Mouse (Mus musculus): ENCODE data around the gene AI413582. TPM values are rescaled to one million over a fixed set of nuclear protein-coding genes. Genes with fewer than 3 reads are reported as not detected.

AI413582 gene
- polyA plus RNA-seq, 1 experiment: 98.9 TPM

GRCm38 (mm10) chr17:27520557-27520956 is 45.0 kb downstream of the AI413582 start:
- TF ChIP-seq CTCF (IDR thresholded peaks at IDR 0.05; ENCODE audit: borderline replicate concordance, insufficient read depth, low read depth, low read length) (peak; percentile 90), POLR2A (IDR thresholded peaks at IDR 0.05; ENCODE audit: borderline replicate concordance, insufficient read depth, low read length) (no peak)
- DNase-seq: peak; percentile 76 to 86
- H3K4me3 ChIP-seq (replicated peaks; ENCODE audit: insufficient read depth, low read depth, low read length): no peak overlapping the region

GRCm38 (mm10) chr17:27518700-27519595 is 46.6 kb downstream of the AI413582 start:
- no peak for TF ChIP-seq CTCF (IDR thresholded peaks at IDR 0.05; ENCODE audit: borderline replicate concordance, insufficient read depth, low read depth, low read length)
- no peak for TF ChIP-seq POLR2A (IDR thresholded peaks at IDR 0.05; ENCODE audit: borderline replicate concordance, insufficient read depth, low read length)
- H3K4me3 ChIP-seq (replicated peaks; ENCODE audit: insufficient read depth, low read depth, low read length): no peak overlapping the region
- DNase-seq: peak in 1 of 2 experiments; percentile 30
- peaks cover 24% of the 10 kb centered on the region for H3K4me1 ChIP-seq (ENCODE audit: control insufficient read depth, insufficient read depth, low read length)
- no peak overlapping the region for H3K27ac ChIP-seq (ENCODE audit: insufficient read depth, low read length)
- 55% methylated on average over 15 of the region's 15 CpGs for WGBS
- H3K27me3 ChIP-seq (ENCODE audit: control insufficient read depth, insufficient read depth, low read length): no peaks in the 10 kb centered on the region

More at GRCm38 (mm10) chr17:27520557-27520956, 45.0 kb downstream of the AI413582 start:
- Histone ChIP-seq H3K27ac (ENCODE audit: insufficient read depth, low read length) (no peak overlapping the region), H3K27me3 (ENCODE audit: control insufficient read depth, insufficient read depth, low read length) (no peaks in the 10 kb centered on the region), H3K4me1 (ENCODE audit: control insufficient read depth, insufficient read depth, low read length) (peaks cover 24% of the 10 kb centered on the region)
- WGBS: 2% methylated on average over 27 of the region's 27 CpGs

GRCm38 (mm10) chr17:27518296-27518695 is 47.3 kb downstream of the AI413582 start:
- no peak for TF ChIP-seq POLR2A (IDR thresholded peaks at IDR 0.05; ENCODE audit: borderline replicate concordance, insufficient read depth, low read length)
- no peak for TF ChIP-seq CTCF (IDR thresholded peaks at IDR 0.05; ENCODE audit: borderline replicate concordance, insufficient read depth, low read depth, low read length)

GRCm38 (mm10) chr17:27513916-27514762 is 51.4 kb downstream of the AI413582 start:
- Histone ChIP-seq H3K4me3 (replicated peaks; ENCODE audit: insufficient read depth, low read depth, low read length) (peak overlapping the region; percentile 81), H3K4me1 (ENCODE audit: control insufficient read depth, insufficient read depth, low read length) (peaks cover 16% of the 10 kb centered on the region), H3K27me3 (ENCODE audit: control insufficient read depth, insufficient read depth, low read length) (no peaks in the 10 kb centered on the region), H3K27ac (ENCODE audit: insufficient read depth, low read length) (no peak overlapping the region; the same call in 1 of the 2 replicates)
- WGBS: 49% methylated on average over 27 of the region's 27 CpGs
- peak in 1 of 2 experiments; percentile 31 for DNase-seq
- TF ChIP-seq POLR2A (IDR thresholded peaks at IDR 0.05; ENCODE audit: borderline replicate concordance, insufficient read depth, low read length) (no peak), CTCF (IDR thresholded peaks at IDR 0.05; ENCODE audit: borderline replicate concordance, insufficient read depth, low read depth, low read length) (peak; percentile 8; the same call in 1 of the 2 replicates)

More at GRCm38 (mm10) chr17:27518296-27518695, 47.3 kb downstream of the AI413582 start:
- no peak overlapping the region for H3K27ac ChIP-seq (ENCODE audit: insufficient read depth, low read length)
- peak in 1 of 2 experiments; percentile 3 for DNase-seq
- no peaks in the 10 kb centered on the region for H3K27me3 ChIP-seq (ENCODE audit: control insufficient read depth, insufficient read depth, low read length)
- whole genome bisulfite sequencing: 60% methylated on average over 9 of the region's 9 CpGs
- H3K4me3 ChIP-seq (replicated peaks; ENCODE audit: insufficient read depth, low read depth, low read length): no peak overlapping the region
- peaks cover 24% of the 10 kb centered on the region for H3K4me1 ChIP-seq (ENCODE audit: control insufficient read depth, insufficient read depth, low read length)

Other genes starting within 250 kb of the AI413582 start
- 310 and 403 TPM in 2 replicates for gene Grm4, start 44.4 kb downstream of the AI413582 start, polyA plus RNA-seq (2012; rRNA removed)
- 124 and 133 TPM in 2 replicates for gene Hmga1, start 9.3 kb downstream of the AI413582 start, polyA plus RNA-seq (2012; rRNA removed)
- 336 and 366 TPM in 2 replicates for gene Nudt3, start 57.7 kb upstream of the AI413582 start, polyA plus RNA-seq (2012; rRNA removed)
- 0.16 TPM in 2 replicates for gene RPS10-NUDT3, start 69.5 kb upstream of the AI413582 start, polyA plus RNA-seq (2012; rRNA removed)
- gene Rps10, start 70.9 kb upstream of the AI413582 start, polyA plus RNA-seq (2012; rRNA removed): 479 and 488 TPM in 2 replicates
- gene Pacsin1, start 89.8 kb upstream of the AI413582 start, polyA plus RNA-seq (2012; rRNA removed): 228 and 244 TPM in 2 replicates
- 1.2 and 1.3 TPM in 2 replicates for gene Spdef, start 163.2 kb upstream of the AI413582 start, polyA plus RNA-seq (2012; rRNA removed)